Mouse (Mus musculus) embryonic facial prominence, embryonic 13.5 days (tissue): Measurements from ENCODE around the gene Itpr1. TPM values are rescaled to one million over a fixed set of nuclear protein-coding genes. Genes with fewer than 3 reads are reported as not detected.

Experiments used
- ATAC-seq: fragments of 200-750 bp; cut with Nextera tagmentation; 2 replicates; pipeline ENCODE4 v1.8.0; 2017; ENCODE audit warnings: low read depth; ENCODE audit not compliant: insufficient number of reproducible peaks, insufficient read depth, low FRiP score, low TSS enrichment
- H3K27ac ChIP-seq: fragments of 300-500 bp; sonication (generic); 2 replicates; pipeline ENCODE4 v1.5.1; 2015; ENCODE audit warnings: moderate library complexity, mild to moderate bottlenecking, inconsistent platforms
- H3K27me3 ChIP-seq: fragments of 300-500 bp; sonication (generic); 2 replicates; pipeline ENCODE4 v1.6.1; 2015; ENCODE audit warnings: mild to moderate bottlenecking, inconsistent platforms
- H3K36me3 ChIP-seq: fragments of 300-500 bp; sonication (generic); 2 replicates; pipeline ENCODE4 v1.6.1; 2015; ENCODE audit warnings: mild to moderate bottlenecking, inconsistent platforms
- H3K4me1 ChIP-seq: fragments of 300-500 bp; sonication (generic); 2 replicates; pipeline ENCODE4 v1.6.1; 2015; ENCODE audit warnings: inconsistent platforms
- H3K4me2 ChIP-seq: fragments of 300-500 bp; sonication (generic); 2 replicates; pipeline ENCODE4 v1.6.1; 2015; ENCODE audit warnings: moderate library complexity, mild to moderate bottlenecking, inconsistent platforms
- H3K4me3 ChIP-seq: fragments of 300-500 bp; sonication (generic); 2 replicates; pipeline ENCODE4 v1.5.1; 2015; ENCODE audit warnings: mild to moderate bottlenecking, inconsistent platforms
- H3K9ac ChIP-seq: fragments of 300-500 bp; sonication (generic); 2 replicates; pipeline ENCODE4 v1.6.1; 2015; ENCODE audit warnings: mild to moderate bottlenecking, inconsistent platforms
- H3K9me3 ChIP-seq: fragments of 300-500 bp; sonication (generic); 2 replicates; pipeline ENCODE4 v1.6.1; 2016; ENCODE audit warnings: inconsistent platforms
- WGBS: fragments of 180-500 bp; shearing (Covaris S2); methylation state at CpG from one replicate; pipeline ENCODE4 v1.1.7; 2015; ENCODE audit warnings: mixed read lengths; 5-methylcytosine and 5-hydroxymethylcytosine counted together
- polyA plus RNA-seq: library from polyadenylated mRNA; unstranded; fragments of >200 nt; fragmentation: Nextera tagmentation; extraction: Ambion mirVana; gene quantifications from 2 replicates; pipeline ENCODE4 v1.2.1, GENCODE M21; 2015

Itpr1 gene
- polyA plus RNA-seq, 1 experiment from 2014 or later = 7.8 TPM

DNA sequence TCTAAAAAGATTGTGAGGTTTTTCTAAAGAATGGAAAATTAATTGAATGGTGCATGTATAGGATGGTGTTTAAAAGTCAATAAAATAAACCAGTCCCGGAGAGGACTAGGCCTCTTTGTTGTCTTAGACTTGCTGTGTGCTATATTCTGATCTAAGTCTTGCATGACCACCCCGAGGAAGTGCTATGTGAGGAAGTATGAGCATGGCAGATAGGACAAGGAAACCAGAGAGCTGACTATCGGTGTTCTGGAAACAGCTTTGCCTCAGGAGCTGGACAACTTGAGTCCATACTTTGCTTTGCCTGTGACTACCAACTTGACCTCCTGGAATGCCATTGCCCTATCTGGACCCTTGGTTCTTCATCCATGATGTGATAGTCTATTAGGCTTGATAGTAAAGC lies 48.6 kb downstream of the Itpr1 start:
- Histone ChIP-seq H3K9me3 (no peaks in the 10 kb centered on the region), H3K27ac (no peak overlapping the region), H3K4me2 (no peak overlapping the region), H3K4me3 (no peak overlapping the region), H3K9ac (no peak overlapping the region), H3K36me3 (no peaks in the 10 kb centered on the region), H3K4me1 (peaks cover 2% of the 10 kb centered on the region; the same call in 1 of the 2 replicates), H3K27me3 (no peaks in the 10 kb centered on the region)
- WGBS = 89% methylated on average over 3 of the region's 3 CpGs
- ATAC-seq = no peak

DNA sequence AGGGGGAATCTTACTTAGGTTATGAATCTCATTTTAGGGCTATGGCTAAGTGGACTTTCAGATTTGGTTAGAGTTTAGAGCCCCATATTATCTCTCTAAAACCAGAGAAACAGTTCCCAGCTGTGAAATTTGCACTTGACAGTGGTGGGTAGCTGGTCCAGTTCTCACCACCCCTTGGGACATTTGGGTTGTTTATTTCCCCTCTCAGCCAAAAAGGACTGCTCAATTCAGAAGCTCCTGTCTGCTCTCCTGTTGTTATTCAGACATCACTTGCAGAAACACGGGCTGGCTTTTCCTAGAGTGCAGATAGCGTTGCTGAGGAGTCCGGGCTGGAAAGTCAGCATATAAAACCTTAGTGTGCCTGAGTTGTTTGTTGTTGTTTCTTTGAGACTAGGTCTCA lies 51.3 kb downstream of the Itpr1 start:
- Histone ChIP-seq H3K27ac (no peak overlapping the region), H3K36me3 (no peaks in the 10 kb centered on the region), H3K9me3 (no peaks in the 10 kb centered on the region), H3K4me1 (peaks cover 2% of the 10 kb centered on the region; the same call in 1 of the 2 replicates), H3K27me3 (no peaks in the 10 kb centered on the region), H3K4me2 (no peak overlapping the region), H3K4me3 (no peak overlapping the region), H3K9ac (no peak overlapping the region)
- 82% methylated on average over 3 of the region's 3 CpGs for WGBS
- no peak for ATAC-seq

DNA sequence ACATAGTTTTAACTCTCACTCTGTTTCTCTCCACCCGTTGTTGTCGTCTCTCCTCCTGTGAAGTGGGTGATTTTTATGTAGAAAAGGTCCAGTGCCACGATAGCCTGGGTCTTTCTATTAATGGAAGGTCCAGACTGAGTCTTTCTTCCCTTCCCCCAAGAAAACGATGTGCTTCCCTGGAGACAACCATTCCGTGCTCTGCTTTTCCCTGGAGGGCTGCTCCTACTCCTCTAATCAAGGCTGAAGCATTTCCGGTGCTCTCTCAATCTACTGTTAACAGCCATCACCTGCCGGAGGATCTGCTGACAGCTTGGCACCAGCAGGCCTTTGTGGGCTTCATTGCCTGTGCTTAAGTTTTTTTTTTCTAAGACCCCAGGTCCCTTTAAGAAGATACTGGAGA lies 60.6 kb downstream of the Itpr1 start:
- Histone ChIP-seq H3K4me3 (no peak overlapping the region), H3K27me3 (no peaks in the 10 kb centered on the region), H3K4me1 (no peaks in the 10 kb centered on the region), H3K27ac (no peak overlapping the region), H3K9ac (no peak overlapping the region), H3K36me3 (no peaks in the 10 kb centered on the region), H3K4me2 (no peak overlapping the region), H3K9me3 (no peaks in the 10 kb centered on the region)
- WGBS = 74% methylated on average over 7 of the region's 7 CpGs
- ATAC-seq = no peak

DNA sequence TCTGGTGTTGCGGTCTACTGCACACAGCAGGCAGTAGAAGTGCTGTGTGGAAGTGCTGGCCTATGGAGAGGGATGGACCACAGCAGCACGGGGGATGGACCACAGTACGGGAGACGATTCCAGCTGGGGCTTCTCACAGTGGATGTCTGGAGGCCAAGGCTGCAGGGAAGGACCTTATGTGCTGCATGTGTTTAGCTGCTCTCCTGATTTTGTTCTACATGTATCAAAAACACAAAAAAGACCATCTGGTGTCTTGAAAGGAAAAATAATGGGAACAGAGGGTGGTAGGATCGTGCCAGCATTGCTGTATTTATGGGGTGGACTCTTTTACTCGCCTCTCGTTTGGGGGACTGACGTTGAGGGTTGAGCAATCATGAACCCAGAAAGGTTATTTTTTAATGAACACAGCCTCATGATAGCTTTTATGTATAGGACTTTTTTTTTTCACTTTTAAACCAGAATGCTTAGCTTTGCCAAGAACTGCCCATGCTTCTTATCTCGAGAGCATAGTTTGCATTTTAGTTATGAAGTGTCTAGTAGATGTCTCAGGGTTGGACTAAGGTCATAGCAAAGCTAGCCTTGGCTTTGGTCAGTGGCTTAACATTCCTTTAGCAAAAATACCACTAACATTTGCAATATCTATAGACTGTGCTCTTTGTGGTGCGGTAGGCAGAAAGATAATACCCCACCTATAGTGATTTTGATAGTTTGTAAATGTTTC lies 61.6 kb downstream of the Itpr1 start:
- no peak overlapping the region for H3K4me3 ChIP-seq
- H3K4me2 ChIP-seq = no peak overlapping the region
- no peaks in the 10 kb centered on the region for H3K36me3 ChIP-seq
- no peaks in the 10 kb centered on the region for H3K4me1 ChIP-seq
- H3K9ac ChIP-seq = no peak overlapping the region
- H3K27me3 ChIP-seq = no peaks in the 10 kb centered on the region
- no peak overlapping the region for H3K27ac ChIP-seq
- no peak for ATAC-seq
- H3K9me3 ChIP-seq = no peaks in the 10 kb centered on the region
- WGBS = 86% methylated on average over 10 of the region's 10 CpGs

DNA sequence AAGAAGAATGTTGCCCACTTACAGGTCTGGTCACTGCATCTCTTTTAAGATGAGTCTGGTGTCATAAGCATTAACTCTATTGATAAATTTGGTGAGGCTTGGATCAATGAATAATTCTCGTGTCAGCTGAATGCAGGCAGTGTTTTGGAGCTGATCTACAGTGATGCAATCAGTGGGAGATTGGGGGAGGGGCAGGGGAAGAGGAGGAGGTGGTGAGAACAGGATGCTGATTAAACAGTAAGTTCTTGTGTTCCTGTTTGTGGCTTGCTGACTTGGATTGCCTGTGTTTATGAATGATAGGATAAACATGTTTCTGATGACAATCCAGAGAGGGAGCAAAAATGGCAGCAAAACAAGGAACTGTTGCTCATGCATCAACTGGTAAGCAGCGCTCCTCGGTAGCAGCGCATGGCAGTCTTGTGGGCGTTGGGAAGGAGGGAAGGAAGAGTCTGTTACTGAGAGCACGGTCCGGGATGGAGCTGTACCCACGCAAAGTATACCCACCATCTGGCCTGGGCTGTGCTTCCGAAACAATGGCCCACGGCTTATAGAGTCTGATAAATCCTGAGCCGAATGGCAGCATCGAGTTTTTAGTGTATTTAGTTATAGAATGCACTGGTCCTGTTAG lies 64.1 kb downstream of the Itpr1 start:
- no peak for ATAC-seq

DNA sequence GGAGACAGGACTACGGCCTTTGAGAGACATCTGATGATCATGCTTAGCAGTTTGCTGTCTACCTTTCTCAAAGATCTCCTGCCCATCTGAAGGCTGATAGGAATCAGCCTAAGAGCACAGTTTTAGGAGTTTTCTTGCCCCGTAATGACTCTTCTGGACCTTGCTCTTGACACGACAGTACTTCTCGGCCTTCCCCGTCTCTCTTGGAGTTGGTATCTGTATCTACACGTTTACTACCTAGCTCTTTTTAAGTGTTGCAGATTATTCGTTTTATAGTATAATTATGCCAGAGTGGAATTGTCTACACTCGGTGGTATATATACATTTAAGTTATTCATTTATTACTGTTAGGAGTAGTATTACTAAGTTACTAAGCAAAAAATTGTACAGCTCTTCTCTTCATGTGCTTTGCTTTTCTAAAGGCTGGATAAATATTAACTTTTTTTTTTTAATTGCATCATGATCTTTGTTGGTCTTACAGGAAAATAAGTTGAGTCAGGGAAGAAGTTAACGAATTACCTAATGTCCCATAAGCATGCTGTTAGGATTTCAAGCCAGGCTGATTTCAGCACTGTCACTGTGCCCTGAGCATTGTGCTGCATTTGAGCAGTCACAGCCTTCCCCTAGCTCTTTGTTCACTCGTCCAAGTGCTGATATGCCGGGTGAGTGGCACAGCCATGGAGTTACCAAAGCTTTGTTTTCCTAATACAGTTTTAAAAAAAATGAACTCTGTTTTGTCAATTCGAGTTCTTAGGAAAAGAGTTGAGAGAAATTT lies 64.9 kb downstream of the Itpr1 start:
- no peaks in the 10 kb centered on the region for H3K36me3 ChIP-seq
- no peak overlapping the region for H3K4me2 ChIP-seq
- H3K9me3 ChIP-seq = no peaks in the 10 kb centered on the region
- H3K4me3 ChIP-seq = no peak overlapping the region
- H3K9ac ChIP-seq = no peak overlapping the region
- no peaks in the 10 kb centered on the region for H3K27me3 ChIP-seq
- 89% methylated on average over 12 of the region's 12 CpGs for WGBS
- H3K4me1 ChIP-seq = no peaks in the 10 kb centered on the region
- no peak overlapping the region for H3K27ac ChIP-seq
- ATAC-seq = no peak

More for the DNA sequence above, 64.1 kb downstream of the Itpr1 start:
- Histone ChIP-seq H3K9ac (no peak overlapping the region), H3K4me2 (no peak overlapping the region), H3K9me3 (no peaks in the 10 kb centered on the region), H3K27ac (no peak overlapping the region), H3K27me3 (no peaks in the 10 kb centered on the region), H3K4me1 (no peaks in the 10 kb centered on the region), H3K4me3 (no peak overlapping the region), H3K36me3 (no peaks in the 10 kb centered on the region)
- 80% methylated on average over 12 of the region's 12 CpGs for WGBS

DNA sequence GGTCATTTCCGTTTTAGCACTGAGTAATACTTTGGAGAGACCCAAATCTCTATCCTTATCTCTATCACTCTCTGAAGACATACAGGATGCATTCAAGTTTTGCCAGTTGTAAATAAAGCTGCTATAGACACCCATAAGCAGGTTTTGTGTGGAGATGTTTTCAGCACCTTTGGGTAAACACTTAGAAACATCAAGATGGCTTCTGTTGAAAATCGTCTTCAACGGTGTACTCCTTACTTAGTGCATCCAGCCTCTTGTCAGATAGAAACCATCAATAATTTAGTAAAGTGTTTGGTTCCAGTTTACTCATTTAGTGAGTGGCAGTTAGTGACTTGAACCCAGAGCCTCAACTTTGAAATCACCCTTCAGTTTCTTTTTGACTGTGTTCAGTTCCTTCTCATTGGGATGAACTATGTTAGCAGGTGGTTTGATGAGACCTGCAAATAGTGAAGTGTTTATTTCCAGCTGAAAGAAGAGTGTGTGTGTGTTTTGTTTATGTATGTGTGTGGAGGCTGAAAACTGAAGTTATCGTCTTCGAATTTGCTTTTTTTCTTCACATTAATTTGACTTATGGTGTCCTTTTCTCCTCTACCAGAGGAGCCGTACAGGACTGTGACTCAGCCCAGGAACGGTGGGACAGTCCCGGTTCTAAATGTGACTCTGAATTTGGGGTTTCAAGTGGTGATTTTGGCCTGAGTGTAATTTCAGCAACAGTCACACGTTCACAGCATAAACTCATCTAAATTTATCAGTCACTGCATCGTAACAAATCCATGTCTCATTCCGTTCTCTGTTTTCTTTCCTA lies 66.1 kb downstream of the Itpr1 start:
- Histone ChIP-seq H3K27me3 (no peaks in the 10 kb centered on the region), H3K36me3 (no peaks in the 10 kb centered on the region), H3K27ac (no peak overlapping the region), H3K4me2 (no peak overlapping the region), H3K4me1 (no peaks in the 10 kb centered on the region), H3K9ac (no peak overlapping the region), H3K9me3 (no peaks in the 10 kb centered on the region), H3K4me3 (no peak overlapping the region)
- ATAC-seq = no peak
- WGBS = 92% methylated on average over 11 of the region's 11 CpGs

DNA sequence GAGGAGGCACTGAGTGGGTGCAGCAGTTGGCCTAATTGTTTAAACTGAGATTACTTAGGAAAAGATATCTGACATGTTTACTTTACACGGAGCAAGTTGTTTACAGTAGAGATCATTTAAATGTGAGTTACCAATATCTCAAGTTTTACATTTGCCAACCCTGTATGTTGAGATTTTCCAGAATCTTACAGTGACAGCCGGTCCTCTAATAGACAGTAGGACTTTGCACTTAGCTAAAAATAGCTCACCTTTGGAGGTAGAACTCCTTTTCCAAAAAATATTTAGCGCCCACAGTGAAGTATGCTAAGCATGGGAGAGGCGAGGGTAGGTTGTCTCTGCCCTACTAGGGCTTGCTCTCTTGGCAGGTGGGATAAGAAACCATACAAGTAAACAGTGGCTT lies 69.2 kb downstream of the Itpr1 start:
- Histone ChIP-seq H3K4me2 (no peak overlapping the region), H3K4me3 (no peak overlapping the region), H3K9me3 (no peaks in the 10 kb centered on the region), H3K36me3 (no peaks in the 10 kb centered on the region), H3K9ac (no peak overlapping the region), H3K4me1 (no peaks in the 10 kb centered on the region), H3K27me3 (no peaks in the 10 kb centered on the region), H3K27ac (no peak overlapping the region)
- 84% methylated on average over 4 of the region's 4 CpGs for WGBS
- no peak for ATAC-seq

DNA sequence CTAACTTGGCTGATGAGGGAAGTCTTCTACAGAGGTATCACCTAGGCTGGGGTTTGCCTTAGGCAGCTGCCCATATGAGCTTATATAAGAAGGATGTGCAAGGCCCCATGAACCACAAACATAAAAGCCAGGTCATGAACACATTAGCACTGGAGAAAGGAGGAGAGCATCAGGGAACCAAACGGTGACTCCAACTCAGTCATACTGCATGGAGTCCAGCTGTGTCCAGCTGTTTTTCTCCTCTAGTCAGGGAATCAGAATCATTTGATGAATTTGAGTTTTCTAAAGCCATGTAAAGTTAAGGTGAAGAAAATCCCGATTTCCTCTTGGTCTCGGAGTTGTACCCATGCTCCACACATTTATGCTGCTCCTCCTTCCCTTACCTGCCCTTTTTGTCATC lies 69.7 kb downstream of the Itpr1 start:
- H3K27ac ChIP-seq = no peak overlapping the region
- H3K36me3 ChIP-seq = no peaks in the 10 kb centered on the region
- ATAC-seq = no peak
- no peaks in the 10 kb centered on the region for H3K9me3 ChIP-seq
- WGBS = 96% methylated on average over 3 of the region's 3 CpGs
- no peak overlapping the region for H3K9ac ChIP-seq
- H3K4me3 ChIP-seq = no peak overlapping the region
- H3K4me1 ChIP-seq = no peaks in the 10 kb centered on the region
- H3K27me3 ChIP-seq = no peaks in the 10 kb centered on the region
- no peak overlapping the region for H3K4me2 ChIP-seq

DNA sequence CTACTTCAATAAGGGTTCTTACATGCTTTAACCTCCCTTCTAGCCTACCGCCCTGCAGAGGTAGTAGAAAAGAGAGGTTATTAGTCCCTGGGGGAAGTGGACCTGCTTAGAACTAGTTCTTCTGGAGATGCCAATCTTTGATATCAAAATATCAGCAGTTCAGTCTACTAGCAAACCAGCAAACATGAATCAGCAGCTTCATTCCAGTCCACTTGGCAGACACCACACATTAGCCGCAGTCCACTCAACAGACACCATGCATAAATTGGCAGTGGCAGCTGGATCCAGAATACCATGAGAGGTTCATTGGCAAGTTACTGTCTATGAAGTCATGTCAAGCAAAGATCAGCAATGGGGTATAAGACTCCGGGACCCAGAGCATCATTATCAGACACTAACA lies 71.8 kb downstream of the Itpr1 start:
- no peak overlapping the region for H3K4me3 ChIP-seq
- WGBS = 95% methylated on average over 3 of the region's 3 CpGs
- no peak overlapping the region for H3K27ac ChIP-seq
- H3K9ac ChIP-seq = no peak overlapping the region
- H3K4me1 ChIP-seq = no peaks in the 10 kb centered on the region
- H3K9me3 ChIP-seq = no peaks in the 10 kb centered on the region
- no peak overlapping the region for H3K4me2 ChIP-seq
- no peaks in the 10 kb centered on the region for H3K27me3 ChIP-seq
- no peaks in the 10 kb centered on the region for H3K36me3 ChIP-seq
- no peak for ATAC-seq

DNA sequence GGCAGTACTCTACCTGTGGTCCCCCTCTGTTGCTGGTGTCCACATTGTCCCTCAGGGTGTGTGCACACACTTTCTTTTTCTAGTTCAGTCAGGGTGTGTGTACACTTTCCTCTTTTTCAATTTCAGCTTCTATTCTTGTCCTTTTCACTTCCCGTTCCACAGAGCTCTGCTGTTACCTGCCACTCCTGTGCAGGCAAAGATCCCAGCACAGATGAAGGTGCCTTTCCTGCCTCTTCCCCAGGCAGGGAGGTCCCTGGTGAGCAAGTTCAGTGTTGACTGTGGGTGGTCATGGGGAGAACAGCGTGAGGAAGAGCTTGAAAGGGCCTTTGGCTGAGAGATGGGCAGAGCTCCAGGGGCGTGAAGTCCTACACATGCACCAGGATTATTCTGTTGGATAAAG lies 76.1 kb downstream of the Itpr1 start:
- Histone ChIP-seq H3K9ac (no peak overlapping the region), H3K4me1 (no peaks in the 10 kb centered on the region), H3K36me3 (no peaks in the 10 kb centered on the region), H3K4me3 (no peak overlapping the region), H3K4me2 (no peak overlapping the region), H3K9me3 (no peaks in the 10 kb centered on the region), H3K27ac (no peak overlapping the region), H3K27me3 (no peaks in the 10 kb centered on the region)
- 80% methylated on average over 3 of the region's 3 CpGs for WGBS
- ATAC-seq = no peak
